Mouse (Mus musculus): ENCODE data around the gene Cpped1. TPM values are rescaled to one million over a fixed set of nuclear protein-coding genes. Genes with fewer than 3 reads are reported as not detected.

Cpped1 gene
- total and polyA plus RNA-seq, 2 experiments from 2014 or later, result 33.6 to 53.5 TPM

GRCm38 (mm10) chr16:11907816-11908215, 1.4 kb downstream of the Cpped1 start:
- H3K9me3 ChIP-seq (replicated peaks; ENCODE audit: control insufficient read depth, low read length), result no peaks in the 10 kb centered on the region
- WGBS, result 79% methylated on average over 4 of the region's 4 CpGs
- DNase-seq (ENCODE audit: low spot score), result no peak

GRCm38 (mm10) chr16:11906906-11907305, 2.3 kb downstream of the Cpped1 start:
- H3K4me1 ChIP-seq (ENCODE audit: control insufficient read depth, insufficient read depth), result peaks cover 16% of the 10 kb centered on the region
- no peaks in the 10 kb centered on the region; the same call in 1 of the 2 replicates for H3K36me3 ChIP-seq (replicated peaks; ENCODE audit: control insufficient read depth, insufficient read depth, low read length)
- H3K27ac ChIP-seq (ENCODE audit: low read depth), result no peak overlapping the region
- ATAC-seq (ENCODE audit: insufficient read depth, low read depth) (no peak), DNase-seq (ENCODE audit: low spot score) (no peak)
- H3K27me3 ChIP-seq (ENCODE audit: control insufficient read depth, insufficient read depth, low read length), result no peaks in the 10 kb centered on the region
- TF ChIP-seq CTCF (IDR thresholded peaks at IDR 0.05; ENCODE audit: low read depth), result no peak
- TF ChIP-seq EP300 (IDR thresholded peaks at IDR 0.05; ENCODE audit: low read depth), result no peak
- H3K4me3 ChIP-seq (ENCODE audit: low read depth, low read length), result no peak overlapping the region
- H3K9me3 ChIP-seq (replicated peaks; ENCODE audit: control insufficient read depth, low read length), result no peaks in the 10 kb centered on the region
- no peak overlapping the region for H3K4me2 ChIP-seq (ENCODE audit: low read depth, low read length)
- WGBS, result 69% methylated on average over 1 of the region's 1 CpGs
- no peak overlapping the region for H3K9ac ChIP-seq (replicated peaks; ENCODE audit: low read depth, low read length)

More at GRCm38 (mm10) chr16:11907816-11908215, 1.4 kb downstream of the Cpped1 start:
- no peaks in the 10 kb centered on the region; the same call in 1 of the 2 replicates for H3K36me3 ChIP-seq (replicated peaks; ENCODE audit: control insufficient read depth, insufficient read depth, low read length)
- peak overlapping the region; percentile 75 for H3K4me3 ChIP-seq (ENCODE audit: low read depth, low read length)
- TF ChIP-seq CTCF (IDR thresholded peaks at IDR 0.05; ENCODE audit: low read depth) (no peak), EP300 (IDR thresholded peaks at IDR 0.05; ENCODE audit: low read depth) (no peak)
- peak overlapping the region; percentile 79; the same call in 1 of the 2 replicates for H3K9ac ChIP-seq (replicated peaks; ENCODE audit: low read depth, low read length)
- no peak for ATAC-seq (ENCODE audit: insufficient read depth, low read depth)
- peak overlapping the region; percentile 63 for H3K4me2 ChIP-seq (ENCODE audit: low read depth, low read length)
- H3K4me1 ChIP-seq (ENCODE audit: control insufficient read depth, insufficient read depth), result peaks cover 16% of the 10 kb centered on the region
- no peaks in the 10 kb centered on the region for H3K27me3 ChIP-seq (ENCODE audit: control insufficient read depth, insufficient read depth, low read length)
- H3K27ac ChIP-seq (ENCODE audit: low read depth), result peak overlapping the region; percentile 97

DNA sequence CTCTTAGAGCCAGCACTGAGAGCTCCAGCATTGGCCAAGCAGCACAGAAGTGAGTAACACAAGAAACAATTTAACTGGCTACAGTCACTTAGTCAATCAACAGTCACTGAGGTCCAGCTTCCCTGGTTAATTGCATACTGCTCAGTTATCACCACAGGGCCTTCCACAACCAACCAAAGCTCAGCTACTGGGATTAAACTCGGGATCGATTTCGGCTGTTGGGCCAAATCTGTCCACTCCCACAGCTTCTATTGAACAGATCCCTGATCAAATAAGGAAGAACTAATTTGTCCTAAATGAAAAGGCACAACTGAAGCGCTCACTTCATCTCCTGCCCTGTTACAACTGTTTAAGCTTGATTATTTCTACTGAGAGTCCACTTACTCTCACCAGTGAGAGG, 4.0 kb downstream of the Cpped1 start:
- 92% methylated on average over 4 of the region's 4 CpGs for WGBS
- no peak for TF ChIP-seq CTCF (IDR thresholded peaks at IDR 0.05; ENCODE audit: low read depth)
- no peak for TF ChIP-seq EP300 (IDR thresholded peaks at IDR 0.05; ENCODE audit: low read depth)
- no peak overlapping the region for H3K4me3 ChIP-seq (ENCODE audit: low read depth, low read length)
- no peaks in the 10 kb centered on the region for H3K27me3 ChIP-seq (ENCODE audit: control insufficient read depth, insufficient read depth, low read length)
- no peaks in the 10 kb centered on the region; the same call in 1 of the 2 replicates for H3K36me3 ChIP-seq (replicated peaks; ENCODE audit: control insufficient read depth, insufficient read depth, low read length)
- H3K4me1 ChIP-seq (ENCODE audit: control insufficient read depth, insufficient read depth), result peaks cover 16% of the 10 kb centered on the region
- no peak overlapping the region for H3K27ac ChIP-seq (ENCODE audit: low read depth)
- DNase-seq (ENCODE audit: low spot score), result no peak
- no peak for ATAC-seq (ENCODE audit: insufficient read depth, low read depth)
- no peaks in the 10 kb centered on the region for H3K9me3 ChIP-seq (replicated peaks; ENCODE audit: control insufficient read depth, low read length)
- H3K9ac ChIP-seq (replicated peaks; ENCODE audit: low read depth, low read length), result no peak overlapping the region
- no peak overlapping the region for H3K4me2 ChIP-seq (ENCODE audit: low read depth, low read length)

GRCm38 (mm10) chr16:11902007-11902406, 7.2 kb downstream of the Cpped1 start:
- H3K27ac ChIP-seq (ENCODE audit: low read depth), result no peak overlapping the region
- TF ChIP-seq EP300 (IDR thresholded peaks at IDR 0.05; ENCODE audit: low read depth) (no peak), CTCF (IDR thresholded peaks at IDR 0.05; ENCODE audit: low read depth) (no peak)
- no peak overlapping the region for H3K4me3 ChIP-seq (ENCODE audit: low read depth, low read length)
- no peak overlapping the region for H3K4me2 ChIP-seq (ENCODE audit: low read depth, low read length)
- no peaks in the 10 kb centered on the region for H3K27me3 ChIP-seq (ENCODE audit: control insufficient read depth, insufficient read depth, low read length)
- ATAC-seq (ENCODE audit: insufficient read depth, low read depth), result no peak
- no peak overlapping the region for H3K9ac ChIP-seq (replicated peaks; ENCODE audit: low read depth, low read length)
- H3K36me3 ChIP-seq (replicated peaks; ENCODE audit: control insufficient read depth, insufficient read depth, low read length), result no peaks in the 10 kb centered on the region; the same call in 1 of the 2 replicates
- no peak for DNase-seq (ENCODE audit: low spot score)
- H3K9me3 ChIP-seq (replicated peaks; ENCODE audit: control insufficient read depth, low read length), result no peaks in the 10 kb centered on the region
- 72% methylated on average over 7 of the region's 7 CpGs for WGBS
- H3K4me1 ChIP-seq (ENCODE audit: control insufficient read depth, insufficient read depth), result peaks cover 5% of the 10 kb centered on the region; the same call in 1 of the 2 replicates

DNA sequence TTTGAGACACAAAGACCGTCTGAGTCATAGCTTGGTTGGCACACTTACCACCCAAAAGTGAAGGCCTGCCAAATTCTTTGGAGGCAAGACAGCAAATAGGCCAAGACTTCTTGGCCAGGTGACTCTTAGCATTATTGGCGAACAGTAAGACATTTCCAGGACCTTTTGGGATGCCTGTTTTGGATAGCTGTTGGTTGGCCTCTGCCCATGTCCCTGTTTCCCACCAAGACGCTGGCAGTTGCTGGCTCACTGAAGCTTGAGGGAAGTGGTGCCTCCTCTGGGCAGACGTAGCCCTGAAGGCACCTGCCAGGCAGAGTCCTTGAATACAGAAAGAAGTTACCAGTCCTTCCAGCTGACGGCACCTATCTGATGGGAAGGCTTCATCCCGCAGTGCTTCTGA, 8.9 kb downstream of the Cpped1 start:
- H3K36me3 ChIP-seq (replicated peaks; ENCODE audit: control insufficient read depth, insufficient read depth, low read length), result no peaks in the 10 kb centered on the region; the same call in 1 of the 2 replicates
- no peaks in the 10 kb centered on the region for H3K4me1 ChIP-seq (ENCODE audit: control insufficient read depth, insufficient read depth)
- H3K27ac ChIP-seq (ENCODE audit: low read depth), result no peak overlapping the region
- H3K4me2 ChIP-seq (ENCODE audit: low read depth, low read length), result no peak overlapping the region
- TF ChIP-seq EP300 (IDR thresholded peaks at IDR 0.05; ENCODE audit: low read depth), result no peak
- TF ChIP-seq CTCF (IDR thresholded peaks at IDR 0.05; ENCODE audit: low read depth), result no peak
- no peaks in the 10 kb centered on the region for H3K27me3 ChIP-seq (ENCODE audit: control insufficient read depth, insufficient read depth, low read length)
- H3K9me3 ChIP-seq (replicated peaks; ENCODE audit: control insufficient read depth, low read length), result no peaks in the 10 kb centered on the region
- no peak for ATAC-seq (ENCODE audit: insufficient read depth, low read depth)
- H3K9ac ChIP-seq (replicated peaks; ENCODE audit: low read depth, low read length), result no peak overlapping the region
- no peak overlapping the region for H3K4me3 ChIP-seq (ENCODE audit: low read depth, low read length)
- 84% methylated on average over 6 of the region's 6 CpGs for WGBS
- no peak for DNase-seq (ENCODE audit: low spot score)

GRCm38 (mm10) chr16:11896411-11896810, 12.8 kb downstream of the Cpped1 start:
- Histone ChIP-seq H3K4me3 (ENCODE audit: low read depth, low read length) (no peak overlapping the region), H3K27me3 (ENCODE audit: control insufficient read depth, insufficient read depth, low read length) (no peaks in the 10 kb centered on the region), H3K4me1 (ENCODE audit: control insufficient read depth, insufficient read depth) (peaks cover 6% of the 10 kb centered on the region; the same call in 1 of the 2 replicates), H3K36me3 (replicated peaks; ENCODE audit: control insufficient read depth, insufficient read depth, low read length) (no peaks in the 10 kb centered on the region), H3K27ac (ENCODE audit: low read depth) (no peak overlapping the region), H3K4me2 (ENCODE audit: low read depth, low read length) (no peak overlapping the region), H3K9me3 (replicated peaks; ENCODE audit: control insufficient read depth, low read length) (no peaks in the 10 kb centered on the region), H3K9ac (replicated peaks; ENCODE audit: low read depth, low read length) (no peak overlapping the region)
- DNase-seq (ENCODE audit: low spot score), result no peak
- WGBS, result 87% methylated on average over 5 of the region's 5 CpGs
- no peak for ATAC-seq (ENCODE audit: insufficient read depth, low read depth)
- no peak for TF ChIP-seq CTCF (IDR thresholded peaks at IDR 0.05; ENCODE audit: low read depth)
- TF ChIP-seq EP300 (IDR thresholded peaks at IDR 0.05; ENCODE audit: low read depth), result no peak

Measured in heart, postnatal 0 days (tissue).